Mouse (Mus musculus) C2C12 (cell line): ENCODE results near the gene Tmem51. TPM values are rescaled to one million over a fixed set of nuclear protein-coding genes. Genes with fewer than 3 reads are reported as not detected.

Source experiments
- H3K27me3 ChIP-seq: one replicate; pipeline ENCODE4 v1.6.1; 2011; ENCODE audit not compliant: control insufficient read depth, insufficient read depth, insufficient read length
- H3K36me3 ChIP-seq: one replicate; pipeline ENCODE4 v1.6.1; 2011; ENCODE audit not compliant: control insufficient read depth, insufficient read depth
- H3K4me3 ChIP-seq: one replicate; pipeline ENCODE4 v1.5.1; 2011; ENCODE audit warnings: mild to moderate bottlenecking, control low read depth; ENCODE audit not compliant: poor library complexity, insufficient read depth, severe bottlenecking
- H3K79me2 ChIP-seq: one replicate; pipeline ENCODE4 v1.6.1; 2011; ENCODE audit not compliant: control insufficient read depth, insufficient read depth
- H3K79me3 ChIP-seq: one replicate; pipeline ENCODE4 v1.6.1; 2011; ENCODE audit warnings: low read depth, control low read depth
- H3ac ChIP-seq: one replicate; pipeline ENCODE3; 2011; ENCODE audit warnings: low read depth; ENCODE audit not compliant: control insufficient read depth, insufficient read length
- CEBPB ChIP-seq: IDR thresholded peaks from one replicate; pipeline ENCODE4 v1.6.1; 2011; ENCODE audit warnings: low read depth, mild to moderate bottlenecking, control low read depth, moderate library complexity
- CTCF ChIP-seq: IDR thresholded peaks from one replicate; pipeline ENCODE4 v1.5.1; 2011; ENCODE audit not compliant: control insufficient read depth, insufficient read depth, insufficient read length
- FOSL1 ChIP-seq: IDR thresholded peaks from one replicate; pipeline ENCODE4 v1.8.0; 2011; ENCODE audit warnings: mild to moderate bottlenecking, low read length; ENCODE audit not compliant: poor library complexity, insufficient read depth, severe bottlenecking
- MAX ChIP-seq: IDR thresholded peaks from one replicate; pipeline ENCODE4 v1.6.1; 2011; ENCODE audit warnings: mild to moderate bottlenecking, control low read depth
- MYOD1 ChIP-seq: IDR thresholded peaks from one replicate; pipeline ENCODE4 v1.6.1; 2011; ENCODE audit warnings: low read depth; ENCODE audit not compliant: control insufficient read depth, insufficient read length
- MYOG ChIP-seq: IDR thresholded peaks from one replicate; pipeline ENCODE4 v1.6.1; 2011; ENCODE audit not compliant: control insufficient read depth, insufficient read length; ENCODE audit errors: extremely low read depth
- USF1 ChIP-seq: IDR thresholded peaks from one replicate; pipeline ENCODE4 v1.6.1; 2011; ENCODE audit warnings: low read depth, mild to moderate bottlenecking, control low read depth, moderate library complexity
- polyA plus RNA-seq: library from polyadenylated mRNA; unstranded; fragments of >200 nt; fragmentation: generic; extraction: Trizol; gene quantifications from one replicate; pipeline ENCODE4 v1.2.1, GENCODE M21; 2012; ENCODE audit warnings: missing spikeins

Gene Tmem51
- polyA plus RNA-seq, 1 experiment, result not detected

DNA sequence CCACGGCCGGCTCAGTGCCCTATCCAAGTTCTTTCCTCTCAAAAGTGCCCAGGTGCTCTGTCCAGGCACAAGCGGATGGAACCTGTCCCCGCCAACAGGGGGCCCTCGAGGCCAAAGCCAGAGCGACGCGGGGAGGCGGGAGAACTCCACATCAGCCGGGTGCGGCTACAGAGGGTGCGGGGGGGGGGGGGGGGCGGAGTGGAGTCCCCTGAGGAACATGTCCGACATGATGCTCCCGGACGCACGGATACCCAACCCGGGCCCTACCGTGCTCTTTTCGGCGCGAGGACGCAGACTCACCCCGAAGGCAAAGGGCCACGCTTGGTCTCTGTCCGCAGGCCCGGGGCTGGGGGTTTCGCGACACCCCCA, 358 bp downstream of the Tmem51 start:
- TF ChIP-seq MYOD1, result no peak
- no peak for TF ChIP-seq MAX
- TF ChIP-seq CEBPB, result no peak
- TF ChIP-seq FOSL1, result no peak
- TF ChIP-seq MYOG, result no peak
- no peak for TF ChIP-seq USF1
- no peak for TF ChIP-seq CTCF
- H3K27me3 ChIP-seq, result peaks cover 4% of the 10 kb centered on the region
- H3K79me3 ChIP-seq, result no peaks in the 10 kb centered on the region
- no peaks in the 10 kb centered on the region for H3K36me3 ChIP-seq
- no peak overlapping the region for H3K4me3 ChIP-seq
- H3ac ChIP-seq, result no peak overlapping the region
- no peaks in the 10 kb centered on the region for H3K79me2 ChIP-seq

DNA sequence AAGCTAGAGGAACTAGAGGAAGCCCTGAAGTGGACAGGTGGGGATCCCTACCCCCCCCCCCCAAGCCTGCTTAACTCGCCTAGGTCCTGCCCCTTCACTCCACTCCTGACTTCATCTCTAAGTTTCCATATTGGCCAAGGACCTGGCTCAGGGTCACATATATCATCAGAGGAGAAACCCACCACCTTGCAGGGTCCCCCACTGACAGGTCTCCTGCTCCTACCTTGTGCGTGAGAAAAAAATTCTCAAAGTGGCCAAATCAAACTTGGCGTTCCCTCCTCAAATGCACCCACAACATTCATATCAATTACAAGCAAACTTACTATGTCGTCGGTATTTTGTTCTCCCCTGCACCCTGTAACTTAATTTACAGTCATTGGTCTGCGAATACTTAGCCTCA, 911 bp downstream of the Tmem51 start:
- peaks cover 4% of the 10 kb centered on the region for H3K27me3 ChIP-seq
- no peak overlapping the region for H3K4me3 ChIP-seq
- TF ChIP-seq CEBPB (no peak), CTCF (no peak), FOSL1 (no peak), MAX (no peak), MYOG (no peak), USF1 (no peak), MYOD1 (no peak)

GRCm38 (mm10) chr4:142082703-142083102, 1.4 kb downstream of the Tmem51 start:
- Histone ChIP-seq H3K79me2 (no peaks in the 10 kb centered on the region), H3ac (no peak overlapping the region), H3K79me3 (no peaks in the 10 kb centered on the region), H3K4me3 (no peak overlapping the region), H3K36me3 (no peaks in the 10 kb centered on the region), H3K27me3 (peaks cover 4% of the 10 kb centered on the region)
- TF ChIP-seq CEBPB (no peak), USF1 (no peak), MYOG (no peak), MAX (no peak), CTCF (no peak), MYOD1 (no peak), FOSL1 (no peak)

More for the DNA sequence above, 911 bp downstream of the Tmem51 start:
- H3K79me2 ChIP-seq, result no peaks in the 10 kb centered on the region
- no peaks in the 10 kb centered on the region for H3K79me3 ChIP-seq
- H3ac ChIP-seq, result no peak overlapping the region
- no peaks in the 10 kb centered on the region for H3K36me3 ChIP-seq

GRCm38 (mm10) chr4:142081631-142082283, 2.3 kb downstream of the Tmem51 start:
- H3K36me3 ChIP-seq, result no peaks in the 10 kb centered on the region
- TF ChIP-seq CTCF (no peak), MYOG (no peak), MYOD1 (no peak), USF1 (no peak), CEBPB (no peak)
- H3K79me2 ChIP-seq, result no peaks in the 10 kb centered on the region
- no peak overlapping the region for H3K4me3 ChIP-seq
- no peak overlapping the region for H3ac ChIP-seq
- H3K27me3 ChIP-seq, result peaks cover 4% of the 10 kb centered on the region
- H3K79me3 ChIP-seq, result no peaks in the 10 kb centered on the region

- no peak overlapping the region for H3ac ChIP-seq
- no peaks in the 10 kb centered on the region for H3K36me3 ChIP-seq
- peaks cover 4% of the 10 kb centered on the region for H3K27me3 ChIP-seq
- TF ChIP-seq MYOD1 (no peak), CEBPB (no peak), CTCF (no peak), USF1 (no peak), FOSL1 (no peak), MAX (no peak), MYOG (no peak)
- H3K79me3 ChIP-seq, result no peaks in the 10 kb centered on the region
- no peaks in the 10 kb centered on the region for H3K79me2 ChIP-seq
- H3K4me3 ChIP-seq, result no peak overlapping the region
Measured at GRCm38 (mm10) chr4:142080901-142081630, 3.0 kb downstream of the Tmem51 start.
